In genomic region chr15:100832784-100833183, GRCm38 (mm10) we compare ENCODE assay signal across 28 mouse cellular contexts. TPM values are rescaled to one million over a fixed set of nuclear protein-coding genes. Genes with fewer than 3 reads are reported as not detected.
DNase-seq lines count a peak whose midpoint lies in the region; ATAC-seq lines count a peak whose summit lies in the region.
"Had no signal": no experiment of that assay in that cellular context is flagged by ENCODE, and none has a peak within 500 bp of the region (broad histone marks: within the 10 kb centered on the region; RNA-seq: fewer than 3 reads in every experiment).

No protein-coding gene starts in this region.

- H3K4me2 ChIP-seq in hindbrain, embryonic 16.5 days (ENCODE audit: low read length): no peak overlapping the region
- H3K4me2 ChIP-seq: embryonic facial prominence, embryonic 15.5 days; forebrain, embryonic 15.5 days; heart, embryonic 11.5 days; kidney, embryonic 15.5 days; limb, embryonic 12.5 days; liver, embryonic 11.5 days; stomach, embryonic 15.5 days had no signal

- H3K36me3 ChIP-seq in hindbrain, embryonic 16.5 days (ENCODE audit: control insufficient read depth, insufficient read depth, low read length): no peaks in the 10 kb centered on the region
- H3K36me3 ChIP-seq: embryonic facial prominence, embryonic 15.5 days; forebrain, embryonic 15.5 days; G1E; hindbrain, embryonic 10.5 days; kidney, embryonic 15.5 days; limb, embryonic 12.5 days; stomach, embryonic 15.5 days had no signal

- H3K27me3 ChIP-seq in hindbrain, embryonic 16.5 days (replicated peaks; ENCODE audit: control insufficient read depth, insufficient read depth, low read length): no peaks in the 10 kb centered on the region
- H3K27me3 ChIP-seq: embryonic facial prominence, embryonic 15.5 days; forebrain, embryonic 15.5 days; kidney, embryonic 15.5 days; stomach, embryonic 15.5 days had no signal

- peak; percentile 50 to 57 for DNase-seq in layer of hippocampus, adult 18-20 months (ENCODE audit: low spot score in 2 of 2)
- no peak for DNase-seq in layer of hippocampus, adult 11-12 months (ENCODE audit: low spot score)
- peak; percentile 86 for DNase-seq in right cerebral cortex, adult 18-20 months
- DNase-seq in right cerebral cortex, postnatal 4 days: no peak
- DNase-seq in brain, adult 2 months (ENCODE audit: low read depth, low spot score): peak; percentile 89
- DNase-seq in right cerebral cortex, postnatal 36 days (ENCODE audit: low spot score in 2 of 2): peak; percentile 55 to 79
- DNase-seq in spleen, postnatal 14 days (ENCODE audit: low spot score in 2 of 2): no peak
- DNase-seq: adrenal gland, postnatal 14 days; B cell, adult 2 months; cerebellum, adult 9-10 months; gastrocnemius, postnatal 10 days; kidney, postnatal 4 days; liver, postnatal 0 days; thymus, adult 2 months had no signal

- H3K27ac ChIP-seq in hindbrain, embryonic 16.5 days (ENCODE audit: low read depth, low read length): no peak overlapping the region
- H3K27ac ChIP-seq: embryonic facial prominence, embryonic 15.5 days; forebrain, embryonic 15.5 days; hindbrain, embryonic 10.5 days; kidney, embryonic 15.5 days; limb, embryonic 12.5 days; macrophage; stomach, embryonic 15.5 days had no signal

- no peak overlapping the region for H3K4me3 ChIP-seq in hindbrain, embryonic 16.5 days (ENCODE audit: low read length)
- H3K4me3 ChIP-seq: embryonic facial prominence, embryonic 15.5 days; forebrain, embryonic 15.5 days; hindbrain, embryonic 10.5 days; kidney, embryonic 15.5 days; limb, embryonic 12.5 days; stomach, embryonic 15.5 days had no signal

- ATAC-seq in hindbrain, embryonic 16.5 days: no peak
- ATAC-seq: forebrain, embryonic 15.5 days; intestine, postnatal 0 days; liver, postnatal 0 days; lung, postnatal 0 days had no signal

- H3K4me1 ChIP-seq in hindbrain, embryonic 16.5 days (ENCODE audit: control insufficient read depth, insufficient read depth, low read depth, low read length): no peaks in the 10 kb centered on the region
- H3K4me1 ChIP-seq: kidney, embryonic 15.5 days; stomach, embryonic 15.5 days had no signal

- H3K9me3 ChIP-seq in hindbrain, embryonic 16.5 days (ENCODE audit: control insufficient read depth, low read length): peaks cover 3% of the 10 kb centered on the region; the same call in 1 of the 2 replicates
- H3K9me3 ChIP-seq: embryonic facial prominence, embryonic 15.5 days; forebrain, embryonic 15.5 days; kidney, embryonic 15.5 days; stomach, embryonic 15.5 days had no signal

- no peak overlapping the region for H3K9ac ChIP-seq in hindbrain, embryonic 16.5 days (ENCODE audit: low read depth, low read length)
- H3K9ac ChIP-seq: embryonic facial prominence, embryonic 15.5 days; forebrain, embryonic 15.5 days; kidney, embryonic 15.5 days; limb, embryonic 12.5 days; liver, postnatal 0 days; stomach, embryonic 15.5 days had no signal

- 21% methylated on average over 7 of the region's 7 CpGs for WGBS in hindbrain, embryonic 16.5 days

RNA-seq across cellular contexts. Expression of gene Scn8a, which starts 36.9 kb away (rescaled TPM):
- total RNA-seq in layer of hippocampus, adult 18-20 months (2021): 100 to 1,000 TPM; 212 to 229 TPM
- 11.6 and 20.0 TPM in 2 replicates for polyA plus RNA-seq in hindbrain, embryonic 16.5 days (2015; fragmentation: Nextera tagmentation; extraction: Ambion mirVana)
- total RNA-seq: granulocyte monocyte progenitor cell, adult 5-6 weeks had no signal
- polyA plus RNA-seq: G1E, macrophage had no signal

Comparison
In these comparisons a context has a peak if more than half of its experiments do, and no peak if none do; other contexts are left out.
1. DNase-seq: peak in layer of hippocampus, adult 18-20 months (2 of 2), right cerebral cortex, adult 18-20 months (single experiment), brain, adult 2 months (single experiment) and right cerebral cortex, postnatal 36 days (2 of 2); none in layer of hippocampus, adult 11-12 months (single experiment), right cerebral cortex, postnatal 4 days (single experiment) and spleen, postnatal 14 days (0 of 2).